Mouse (Mus musculus) erythroblast, embryonic 14.5 days (primary cell): ENCODE data around the gene Acss3.

ENCODE experiments used
- GATA1 ChIP-seq: IDR thresholded peaks from 2 replicates; pipeline ENCODE4 v1.6.1; 2012; ENCODE audit warnings: low read length, inconsistent platforms, mixed read lengths
- TAL1 ChIP-seq: IDR thresholded peaks from 3 replicates; pipeline ENCODE4 v1.6.1; 2012; ENCODE audit warnings: low read length, inconsistent platforms, mixed read lengths

DNA sequence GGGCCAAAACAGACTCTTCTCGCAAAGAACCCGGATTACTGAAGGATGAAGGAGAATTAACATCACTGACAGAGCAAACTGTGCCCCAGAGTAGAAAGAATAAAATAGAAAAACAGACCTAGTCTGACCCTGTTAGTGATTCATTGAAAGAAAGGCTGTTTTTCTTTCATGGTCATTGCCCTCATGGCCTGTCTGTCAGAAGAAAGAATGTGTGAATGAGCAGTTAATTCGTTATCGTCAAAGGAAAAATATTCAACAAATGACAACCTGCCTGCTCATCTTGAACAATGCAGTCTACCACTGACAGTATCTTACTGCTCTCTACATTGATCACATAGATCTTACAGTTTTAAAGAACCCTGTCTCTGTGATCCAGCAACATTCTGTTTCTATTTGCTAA is 134.0 kb downstream of the Acss3 start:
- no peak for TF ChIP-seq GATA1
- no peak for TF ChIP-seq TAL1
